Mouse (Mus musculus): ENCODE measurements around the gene Cd4. TPM values are rescaled to one million over a fixed set of nuclear protein-coding genes. Genes with fewer than 3 reads are reported as not detected.
A peak's percentile ranks its signal among the peaks of the same experiment; 100 is the strongest.

The Cd4 gene
- 100 to 1,000 TPM; 319 to 446 (median 407) TPM for polyA plus RNA-seq (2017; shearing (Covaris generic))

- peak; percentile 26 for ATAC-seq
These were observed at the start of gene Cd4 for GRCm38 (mm10) chr6:124887986-124888385. Gene Cd4, minus strand, starts transcription at chr6:124888221.

DNA sequence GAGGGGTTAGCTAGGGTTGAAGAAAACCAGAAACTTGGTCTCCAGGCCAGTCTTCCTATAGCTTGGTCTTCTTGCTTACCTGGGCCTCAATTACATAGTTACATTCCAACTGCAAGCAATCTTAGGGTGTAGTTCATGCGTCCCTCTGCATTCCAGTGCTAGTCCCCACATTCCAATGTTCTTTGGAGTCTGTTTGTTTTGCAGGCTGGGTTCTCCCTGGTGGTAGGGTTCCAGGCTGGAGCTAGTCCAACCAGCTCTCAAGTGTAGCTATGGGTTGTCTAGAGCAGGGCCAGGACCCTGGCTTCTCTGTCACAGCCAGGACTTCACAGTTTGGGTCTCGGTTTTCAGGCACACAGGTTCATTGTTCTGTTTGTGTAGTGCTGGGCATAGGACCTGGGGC is 49.5 kb upstream of the Cd4 start:
- no peak for ATAC-seq

DNA sequence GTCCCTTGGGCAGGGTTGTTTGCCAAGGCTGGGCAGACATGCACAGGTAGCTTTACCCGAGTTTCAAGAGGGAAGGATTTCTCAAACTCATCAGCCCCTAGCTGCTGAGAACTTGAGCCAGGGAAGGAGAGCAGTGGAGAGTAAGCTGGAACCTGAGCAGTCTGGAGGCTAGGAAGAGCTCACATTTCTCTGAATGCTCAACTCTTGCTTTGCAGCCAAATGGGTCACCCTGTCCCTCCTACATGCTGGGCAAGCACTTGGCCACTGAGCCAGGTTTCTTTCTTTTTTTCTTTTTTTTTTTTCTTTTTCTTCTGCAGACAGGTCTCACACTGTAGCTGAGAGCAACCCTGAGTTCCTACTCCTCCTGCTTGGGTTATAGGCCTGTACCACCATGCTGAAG is 48.7 kb upstream of the Cd4 start:
- no peak for ATAC-seq

DNA sequence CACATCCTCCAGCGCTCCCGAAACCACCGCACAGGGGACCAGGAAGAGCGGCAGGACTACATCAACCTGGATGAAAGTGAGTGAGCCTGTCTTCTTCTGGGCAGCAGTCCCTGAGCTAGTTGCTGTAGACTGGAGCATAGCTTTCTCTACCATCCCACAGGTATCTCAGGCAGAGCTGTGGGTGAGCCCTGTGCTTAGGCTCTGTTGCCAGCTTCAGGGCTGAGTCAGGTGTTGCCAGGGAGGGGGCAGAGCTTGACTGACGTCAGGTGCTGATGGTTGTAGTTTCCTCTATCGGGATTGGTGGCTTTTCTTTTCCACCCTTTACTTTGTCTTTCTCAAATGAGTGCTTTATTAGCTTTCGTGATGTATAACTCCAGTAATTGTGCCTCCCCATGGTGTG is 46.6 kb upstream of the Cd4 start:
- ATAC-seq = no peak

DNA sequence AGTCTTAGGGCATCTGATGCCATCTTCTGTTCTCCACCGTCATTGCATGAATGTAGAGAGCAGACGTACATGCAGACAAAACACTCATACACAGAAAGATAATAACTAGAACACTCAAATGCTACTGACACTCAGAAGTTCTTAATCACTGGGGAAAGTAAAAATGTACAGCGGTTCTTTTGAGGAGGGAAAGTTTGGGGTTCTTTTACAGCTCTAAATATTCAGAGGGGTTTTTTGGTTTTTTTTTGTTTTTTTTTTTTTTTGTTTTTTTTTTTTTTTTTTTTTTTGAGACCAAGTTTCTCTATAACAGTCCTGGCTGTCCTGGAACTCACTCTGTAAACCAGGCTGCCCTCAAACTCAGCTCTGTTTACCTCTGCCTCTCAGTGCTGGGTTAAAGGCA is 45.1 kb upstream of the Cd4 start:
- ATAC-seq = no peak

DNA sequence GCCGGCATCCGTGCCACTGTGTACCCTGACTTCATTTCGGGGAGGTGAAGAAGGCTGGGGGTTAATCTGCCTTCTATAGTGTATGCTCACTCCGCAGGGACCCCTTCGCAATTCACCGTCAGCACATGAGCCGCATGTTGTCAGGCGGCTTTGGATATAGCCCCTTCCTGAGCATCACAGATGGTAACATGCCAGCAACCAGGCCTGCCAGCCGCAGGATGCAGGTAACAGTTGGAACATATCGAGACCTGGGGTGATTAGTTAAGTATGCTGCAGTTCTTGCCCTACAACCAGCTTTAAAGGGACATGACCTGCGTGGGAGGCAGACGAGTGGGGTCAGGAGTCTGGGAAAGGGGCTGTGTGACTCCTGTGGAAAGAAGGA is 44.3 kb upstream of the Cd4 start:
- no peak for ATAC-seq

GRCm38 (mm10) chr6:124931525-124932313 is 43.7 kb upstream of the Cd4 start:
- ATAC-seq = no peak

DNA sequence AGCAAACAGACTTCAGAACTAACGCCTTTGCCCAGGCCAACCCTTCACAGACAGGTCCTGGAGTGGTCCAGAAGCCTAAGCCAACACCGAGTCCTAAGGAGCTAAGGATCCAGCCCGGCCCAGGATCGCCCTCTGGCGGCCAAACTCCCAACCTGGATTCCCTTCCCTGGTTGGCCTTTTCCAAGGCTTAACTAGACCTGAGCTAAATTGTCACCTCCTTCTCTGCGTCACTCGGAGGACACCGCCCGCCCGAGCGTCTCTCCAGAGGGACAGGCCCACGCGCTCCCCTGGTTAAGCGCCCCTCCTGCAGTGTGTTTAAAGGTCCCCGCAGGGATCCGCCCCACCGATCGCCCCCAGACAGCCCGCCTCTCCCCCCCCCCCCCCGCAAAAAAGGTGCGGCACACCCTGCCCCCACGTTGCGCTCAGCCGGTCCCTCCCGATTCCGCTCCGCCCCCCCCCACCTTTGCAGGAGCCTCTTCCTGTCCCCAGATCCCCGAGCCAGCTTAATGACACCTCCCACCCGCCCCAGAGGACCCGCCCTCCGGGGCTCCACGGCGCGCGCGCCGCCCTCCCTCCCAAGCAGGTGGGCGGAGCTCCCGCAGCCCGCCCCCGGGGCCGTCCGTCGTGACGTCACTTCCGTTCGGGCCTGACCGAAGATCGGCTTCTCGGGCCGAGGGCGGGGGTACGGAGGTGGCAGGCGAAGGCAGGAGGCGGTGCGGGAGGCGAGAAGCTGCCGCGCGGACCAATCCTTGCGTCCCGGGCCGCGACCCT is 42.9 kb upstream of the Cd4 start, which contains the start of gene Mlf2:
Gene Mlf2, plus strand, starts transcription at position 633 of the 771 bp plus-strand sequence.
- peak; percentile 87 for ATAC-seq

- no peak for ATAC-seq
These were observed 42.2 kb upstream of the Cd4 start for GRCm38 (mm10) chr6:124930231-124930630.

DNA sequence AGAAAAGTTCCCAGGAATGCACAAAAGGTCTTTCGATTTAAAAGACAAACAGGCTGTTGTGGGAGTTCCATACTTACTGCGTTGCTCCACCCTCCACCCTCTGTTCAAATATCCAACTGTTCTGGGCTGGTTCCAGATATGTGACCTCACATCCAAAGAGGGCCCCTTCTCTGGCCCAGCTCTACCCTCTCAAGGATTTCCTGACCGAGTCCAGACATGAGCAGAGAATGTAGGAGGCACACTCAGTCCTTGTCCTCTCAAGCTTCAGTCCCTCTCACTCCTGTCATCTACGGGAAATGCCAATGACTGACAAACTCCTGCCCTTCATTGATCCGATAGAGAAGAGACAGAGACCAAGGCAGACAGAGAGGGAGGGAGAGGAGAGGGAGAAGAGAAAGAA is 37.9 kb upstream of the Cd4 start:
- ATAC-seq = no peak

- no peak for ATAC-seq
These were observed 37.3 kb upstream of the Cd4 start for GRCm38 (mm10) chr6:124925173-124925793.

DNA sequence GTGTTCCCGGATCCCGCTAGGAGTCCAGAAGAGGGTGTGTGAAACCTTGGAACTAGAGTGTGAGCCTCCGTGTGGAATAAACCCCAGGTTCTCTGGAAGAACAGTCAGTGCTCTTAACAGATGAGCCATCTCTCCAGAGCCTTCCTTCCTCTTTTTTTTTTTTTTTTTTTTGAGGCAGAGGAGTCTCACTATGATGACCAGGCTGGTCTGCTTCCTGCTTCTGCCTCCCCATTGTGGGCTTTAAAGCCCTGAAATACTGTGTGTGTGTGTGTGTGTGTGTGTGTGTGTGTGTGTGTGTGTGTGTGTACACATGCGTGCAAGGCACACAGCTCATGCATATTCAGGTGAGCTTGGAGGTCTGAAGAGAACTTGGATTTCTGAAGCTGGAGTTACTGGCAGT is 33.5 kb upstream of the Cd4 start:
- ATAC-seq = no peak

- ATAC-seq = no peak
These were observed 32.5 kb upstream of the Cd4 start for GRCm38 (mm10) chr6:124920318-124921085.

- peak; percentile 47 for ATAC-seq
These were observed 31.8 kb upstream of the Cd4 start, which contains the start of gene Ptms for GRCm38 (mm10) chr6:124919695-124920317. Gene Ptms, minus strand, starts transcription at chr6:124920103.

GRCm38 (mm10) chr6:124918890-124919627 is 31.0 kb upstream of the Cd4 start:
- ATAC-seq = no peak

DNA sequence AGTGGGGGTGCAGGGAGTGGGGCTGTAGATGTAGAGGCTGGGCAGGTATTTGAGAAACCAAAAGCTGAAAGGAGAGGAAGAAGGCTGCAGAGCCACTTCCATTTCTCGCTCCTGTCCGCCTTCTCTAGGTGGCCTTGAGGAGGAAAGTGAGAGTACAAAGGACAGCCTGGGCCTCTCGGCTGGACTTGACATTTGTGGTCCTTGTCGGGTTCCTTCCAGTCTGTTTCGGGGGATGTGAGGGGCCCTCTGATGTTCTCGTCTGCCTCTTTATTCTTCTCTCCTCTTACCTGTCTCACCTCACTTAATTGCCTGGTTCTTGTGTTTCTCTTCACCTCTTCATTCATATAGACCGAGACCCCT is 30.3 kb upstream of the Cd4 start:
- no peak for ATAC-seq

- peak; percentile 44 for ATAC-seq
These were observed 29.7 kb upstream of the Cd4 start for GRCm38 (mm10) chr6:124917518-124918330.

GRCm38 (mm10) chr6:124916695-124917517 is 28.9 kb upstream of the Cd4 start:
- peak; percentile 78 for ATAC-seq

DNA sequence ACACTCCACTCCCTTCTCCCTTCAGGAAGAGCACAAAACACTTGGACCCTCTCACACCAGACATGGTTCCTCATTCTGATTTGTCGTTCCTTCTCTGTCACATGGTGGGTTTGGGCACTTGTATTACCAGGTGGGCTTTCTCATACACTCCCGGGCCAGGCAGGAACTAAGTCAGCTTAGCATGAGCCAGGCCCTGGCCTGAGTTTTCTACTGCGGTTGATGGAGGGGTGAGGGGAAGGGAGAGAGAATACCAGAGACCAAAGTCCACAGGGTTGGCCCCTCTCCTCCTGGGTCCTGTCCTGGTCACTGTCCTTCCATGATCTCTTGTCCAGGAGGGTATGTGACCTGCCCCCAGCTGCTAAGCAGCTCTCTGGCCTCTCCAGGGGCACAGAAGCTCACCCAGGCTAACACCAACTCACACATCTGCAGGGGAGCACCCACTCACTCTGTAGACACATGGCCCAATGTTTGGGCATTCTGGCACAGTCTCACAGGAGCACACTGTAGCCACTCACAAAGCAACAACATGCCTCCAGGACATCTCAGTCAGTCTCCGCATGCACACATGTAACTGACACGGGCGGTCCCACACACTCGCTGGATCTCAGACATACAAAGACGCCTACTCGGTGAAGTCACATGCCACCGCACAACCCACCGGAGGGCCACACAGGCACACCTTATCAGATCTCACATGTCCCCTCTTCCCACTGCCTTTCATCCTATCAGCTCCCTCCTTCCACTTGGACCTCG is 28.1 kb upstream of the Cd4 start:
- no peak for ATAC-seq
